Mouse (Mus musculus): Measurements from ENCODE around the gene Cox7a1. TPM values are rescaled to one million over a fixed set of nuclear protein-coding genes. Genes with fewer than 3 reads are reported as not detected.
A peak's percentile ranks its signal among the peaks of the same experiment; 100 is the strongest.

The Cox7a1 gene
- polyA plus RNA-seq, 1 experiment from 2014 or later = 3.0 TPM

DNA sequence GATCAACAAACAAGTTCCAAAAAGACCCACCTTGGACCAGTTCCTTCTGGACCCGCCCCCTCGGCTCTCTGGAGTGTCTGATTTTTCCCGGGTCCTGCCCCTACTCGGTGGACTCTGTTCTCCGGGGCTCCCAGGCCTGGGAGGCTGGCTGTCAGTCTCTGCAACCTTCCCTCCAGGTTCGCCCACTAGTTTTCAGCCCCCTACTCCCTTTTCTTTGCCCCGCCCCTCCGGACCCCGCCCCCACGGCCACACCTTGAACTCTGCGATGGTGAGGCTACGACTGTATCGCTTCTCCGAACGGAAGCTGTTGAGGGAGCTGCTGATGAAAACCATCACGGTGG lies 47.4 kb downstream of the Cox7a1 start:
- H3K36me3 ChIP-seq = peaks cover 59% of the 10 kb centered on the region

DNA sequence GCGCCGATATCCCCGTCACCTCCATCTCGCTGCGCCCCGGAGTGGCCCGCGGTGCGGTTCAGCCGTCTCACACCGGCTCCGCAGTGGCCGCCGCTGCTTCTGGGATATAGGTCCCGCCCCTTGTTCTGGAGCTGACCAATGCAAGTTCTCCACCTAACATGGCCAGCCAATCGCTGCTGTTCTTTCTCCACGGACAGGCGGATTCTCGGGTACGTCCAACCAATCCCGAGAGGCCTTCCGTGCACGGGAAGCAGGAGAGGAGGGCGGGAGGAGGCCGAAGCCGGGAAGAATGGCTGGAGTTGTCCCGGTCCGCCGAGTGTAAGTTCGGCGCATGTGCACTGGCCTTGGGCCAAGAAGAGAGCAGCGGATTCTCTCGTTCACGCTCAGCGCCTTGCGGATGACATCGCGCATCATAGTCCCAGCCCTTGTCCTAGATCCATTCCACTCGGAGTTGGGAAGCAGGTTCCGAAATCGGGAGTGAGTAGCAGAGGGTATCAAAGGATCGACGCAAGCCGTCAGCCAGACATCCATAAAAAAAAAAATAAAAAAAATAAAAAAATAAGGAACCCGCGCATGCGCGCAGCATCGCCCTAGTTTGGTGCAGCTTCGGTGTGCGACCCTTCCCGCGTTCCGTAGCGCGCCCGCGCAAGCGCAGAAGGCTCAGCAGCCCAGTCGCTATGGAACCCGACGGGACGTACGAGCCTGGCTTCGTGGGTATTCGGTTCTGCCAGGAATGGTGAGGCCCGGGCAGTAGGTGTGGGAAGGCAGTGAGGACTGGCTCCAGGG lies 47.9 kb downstream of the Cox7a1 start, which contains the start of the genes Polr2i and Tbcb:
TSS of gene Polr2i (plus strand) at position 280 of the 786 bp plus-strand sequence.
TSS of gene Tbcb (minus strand) at position 604 of the 786 bp plus-strand sequence.
- peaks cover 54% of the 10 kb centered on the region for H3K36me3 ChIP-seq
- under 1% methylated on average over 67 of the region's 67 CpGs for WGBS
- peak; percentile 95 for ATAC-seq
- H3K4me2 ChIP-seq (replicated peaks) = peak within 1 kb of the TSS; percentile 77
- H3K4me1 ChIP-seq (replicated peaks) = peaks cover 27% of the 10 kb centered on the region
- H3K9ac ChIP-seq (replicated peaks) = peak within 1 kb of the TSS; percentile 78
- H3K27ac ChIP-seq = peak within 1 kb of the TSS; percentile 96
- no peaks in the 10 kb centered on the region for H3K9me3 ChIP-seq
- no peaks in the 10 kb centered on the region for H3K27me3 ChIP-seq
- H3K4me3 ChIP-seq (replicated peaks) = peak within 1 kb of the TSS; percentile 70

More for the DNA sequence above, 47.4 kb downstream of the Cox7a1 start:
- no peaks in the 10 kb centered on the region for H3K9me3 ChIP-seq
- ATAC-seq = peak; percentile 49
- H3K4me2 ChIP-seq (replicated peaks) = peak overlapping the region; percentile 77
- H3K4me3 ChIP-seq (replicated peaks) = peak overlapping the region; percentile 70
- peaks cover 27% of the 10 kb centered on the region for H3K4me1 ChIP-seq (replicated peaks)
- peak overlapping the region; percentile 73 for H3K9ac ChIP-seq (replicated peaks)
- peak overlapping the region; percentile 96 for H3K27ac ChIP-seq
- 0% methylated on average over 16 of the region's 16 CpGs for WGBS
- H3K27me3 ChIP-seq = no peaks in the 10 kb centered on the region

DNA sequence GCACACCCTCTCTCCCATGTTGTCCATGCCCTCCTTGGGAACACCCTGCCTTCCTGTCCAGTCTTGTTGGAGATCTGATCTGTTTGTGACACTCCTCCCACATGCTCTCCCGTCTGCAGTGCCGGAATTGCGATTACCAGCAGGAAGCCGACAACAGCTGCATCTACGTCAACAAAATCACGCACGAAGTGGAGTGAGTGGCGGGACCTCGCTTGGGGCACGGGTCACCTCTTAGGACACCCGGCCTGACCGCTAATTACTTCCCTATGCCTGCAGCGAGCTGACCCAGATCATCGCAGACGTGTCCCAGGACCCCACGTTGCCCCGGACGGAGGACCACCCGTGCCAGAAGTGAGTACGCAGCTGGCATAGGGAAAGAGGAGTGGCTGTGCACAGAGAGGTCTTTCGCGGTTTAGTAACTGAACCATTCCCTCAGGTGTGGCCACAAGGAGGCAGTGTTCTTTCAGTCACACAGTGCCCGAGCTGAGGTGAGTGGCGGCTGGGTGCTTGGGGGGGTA lies 48.7 kb downstream of the Cox7a1 start:
- Histone ChIP-seq H3K9ac (replicated peaks) (peak overlapping the region; percentile 78), H3K4me2 (replicated peaks) (peak overlapping the region; percentile 77), H3K27ac (peak overlapping the region; percentile 96), H3K9me3 (no peaks in the 10 kb centered on the region), H3K4me1 (replicated peaks) (peaks cover 27% of the 10 kb centered on the region), H3K27me3 (no peaks in the 10 kb centered on the region), H3K36me3 (peaks cover 46% of the 10 kb centered on the region), H3K4me3 (replicated peaks) (peak overlapping the region; percentile 70)
- peak; percentile 38 for ATAC-seq
- 6% methylated on average over 24 of the region's 24 CpGs for WGBS

DNA sequence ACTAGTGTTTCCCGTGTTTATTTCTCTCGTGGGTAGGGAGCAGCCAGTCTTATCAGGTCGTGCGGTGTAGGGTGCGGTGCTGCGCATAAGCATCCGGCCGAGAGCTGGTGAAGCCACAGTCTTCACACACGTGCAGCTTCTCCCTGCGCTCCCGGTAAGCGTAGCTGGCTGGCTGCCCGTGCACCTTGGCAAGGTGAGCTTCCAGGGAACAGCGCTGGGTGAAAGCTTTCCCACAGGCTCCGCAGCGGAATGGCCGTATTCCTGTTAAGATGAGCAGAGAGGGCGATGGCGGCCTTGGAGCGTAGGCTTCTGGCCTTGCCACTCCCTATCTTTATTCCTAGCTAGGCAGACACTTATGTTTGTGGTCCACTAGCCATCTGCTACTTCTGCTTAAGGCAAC lies 49.4 kb downstream of the Cox7a1 start:
- H3K27ac ChIP-seq = no peak overlapping the region
- H3K4me2 ChIP-seq (replicated peaks) = peak overlapping the region; percentile 77
- H3K36me3 ChIP-seq = peaks cover 40% of the 10 kb centered on the region
- WGBS = 89% methylated on average over 20 of the region's 20 CpGs
- no peaks in the 10 kb centered on the region for H3K27me3 ChIP-seq
- ATAC-seq = no peak
- peaks cover 27% of the 10 kb centered on the region for H3K4me1 ChIP-seq (replicated peaks)
- H3K4me3 ChIP-seq (replicated peaks) = peak overlapping the region; percentile 70
- no peaks in the 10 kb centered on the region for H3K9me3 ChIP-seq
- 0 out of 2 replicates have a peak overlapping the region, but pooled peaks have one; percentile 19 for H3K9ac ChIP-seq (replicated peaks)

DNA sequence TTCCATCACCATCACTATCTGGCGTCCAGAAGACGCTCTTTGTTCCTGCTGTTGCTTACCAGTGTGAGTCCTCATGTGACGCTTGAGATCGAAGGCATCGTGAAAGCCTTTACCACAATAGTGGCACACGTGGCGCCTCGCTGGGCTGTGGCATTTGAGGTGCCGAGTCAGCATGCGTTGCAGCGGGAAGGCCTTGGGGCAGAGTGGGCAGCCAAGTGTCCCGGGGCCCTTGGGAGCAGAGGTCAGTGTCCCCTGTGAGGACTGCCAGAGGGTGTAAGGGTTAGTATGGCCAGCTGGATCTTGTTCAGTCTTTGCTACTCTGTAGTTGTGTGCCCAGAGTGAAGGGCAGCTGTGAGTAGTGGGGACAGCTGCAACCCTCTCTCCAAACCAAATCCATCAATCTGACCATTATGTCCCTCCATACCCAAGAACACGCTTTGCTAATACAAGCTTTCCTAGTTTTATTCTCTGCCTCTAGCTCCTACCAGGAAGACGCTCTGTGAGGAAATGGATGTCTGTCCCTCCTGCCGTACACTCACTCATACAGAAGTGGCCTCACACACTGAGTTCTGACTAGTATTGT lies 50.4 kb downstream of the Cox7a1 start:
- peaks cover 27% of the 10 kb centered on the region for H3K4me1 ChIP-seq (replicated peaks)
- H3K9me3 ChIP-seq = no peaks in the 10 kb centered on the region
- H3K4me2 ChIP-seq (replicated peaks) = no peak overlapping the region
- H3K9ac ChIP-seq (replicated peaks) = no peak overlapping the region
- H3K4me3 ChIP-seq (replicated peaks) = no peak overlapping the region
- no peaks in the 10 kb centered on the region for H3K27me3 ChIP-seq
- no peak overlapping the region for H3K27ac ChIP-seq
- no peak for ATAC-seq
- 94% methylated on average over 15 of the region's 15 CpGs for WGBS
- peaks cover 34% of the 10 kb centered on the region for H3K36me3 ChIP-seq

DNA sequence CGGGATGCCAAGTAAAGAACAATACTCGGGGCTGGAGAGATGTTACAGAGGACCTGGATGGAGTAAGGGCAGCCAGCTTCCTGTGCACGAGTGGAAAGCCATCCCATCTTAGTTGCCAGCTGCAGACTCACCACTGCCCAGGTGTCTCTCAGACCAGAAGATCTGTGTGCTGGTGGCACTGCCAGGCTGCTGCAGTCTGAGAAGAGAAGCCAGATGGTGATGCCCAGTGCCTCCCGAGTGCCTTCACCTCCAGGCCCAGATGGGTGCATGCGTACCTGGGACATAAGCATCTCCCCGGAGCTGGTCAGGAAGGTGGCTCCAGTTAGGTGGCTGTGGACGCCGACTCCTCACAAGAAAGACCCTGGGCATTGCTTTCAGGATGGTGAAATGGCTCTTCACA lies 51.1 kb downstream of the Cox7a1 start:
- H3K9ac ChIP-seq (replicated peaks) = no peak overlapping the region
- peaks cover 33% of the 10 kb centered on the region for H3K36me3 ChIP-seq
- no peak overlapping the region for H3K27ac ChIP-seq
- peaks cover 23% of the 10 kb centered on the region for H3K4me1 ChIP-seq (replicated peaks)
- 89% methylated on average over 8 of the region's 8 CpGs for WGBS
- no peak overlapping the region for H3K4me2 ChIP-seq (replicated peaks)
- no peaks in the 10 kb centered on the region for H3K27me3 ChIP-seq
- no peaks in the 10 kb centered on the region for H3K9me3 ChIP-seq
- H3K4me3 ChIP-seq (replicated peaks) = no peak overlapping the region
- no peak for ATAC-seq

DNA sequence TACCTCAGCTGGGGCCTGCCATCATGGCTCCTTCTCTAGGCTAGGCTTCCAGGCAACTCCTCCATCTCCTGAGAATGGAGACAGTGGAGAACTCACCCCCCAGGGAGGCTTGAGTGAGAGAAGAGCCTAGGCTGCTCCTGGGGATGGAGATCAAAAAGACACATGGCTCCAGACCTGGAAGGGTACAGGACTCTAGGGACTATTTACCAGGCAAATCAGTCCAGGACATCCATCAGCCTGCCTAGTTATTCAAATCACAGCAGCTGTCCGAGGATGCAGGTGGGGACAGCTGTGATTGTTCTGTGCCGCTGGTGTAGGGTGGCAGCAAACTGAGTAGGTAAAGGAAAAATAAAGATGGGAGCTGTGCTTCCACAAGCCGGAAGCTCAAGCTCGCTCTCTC lies 51.7 kb downstream of the Cox7a1 start, which contains the start of gene Ovol3:
TSS of gene Ovol3 (minus strand) at position 101 of the 400 bp plus-strand sequence.
- peaks cover 37% of the 10 kb centered on the region for H3K36me3 ChIP-seq
- ATAC-seq = no peak
- no peak within 1 kb of the TSS for H3K27ac ChIP-seq
- H3K27me3 ChIP-seq = no peaks in the 10 kb centered on the region
- no peak within 1 kb of the TSS for H3K4me3 ChIP-seq (replicated peaks)
- no peaks in the 10 kb centered on the region for H3K9me3 ChIP-seq
- H3K4me1 ChIP-seq (replicated peaks) = peaks cover 20% of the 10 kb centered on the region
- 86% methylated on average over 4 of the region's 4 CpGs for WGBS
- peak within 1 kb of the TSS; percentile 41; the same call in 1 of the 2 replicates for H3K9ac ChIP-seq (replicated peaks)
- no peak within 1 kb of the TSS for H3K4me2 ChIP-seq (replicated peaks)

Other genes with a start within 250 kb of the Cox7a1 start
- 19.9 and 20.5 TPM in 2 replicates for gene Zfp74, start 230.1 kb upstream of the Cox7a1 start, polyA plus RNA-seq (2015; fragmentation: Nextera tagmentation; extraction: Ambion mirVana)
- 6.8 and 7.7 TPM in 2 replicates for gene Zfp568, start 200.2 kb upstream of the Cox7a1 start, polyA plus RNA-seq (2015; fragmentation: Nextera tagmentation; extraction: Ambion mirVana)
- 10.4 and 12.5 TPM in 2 replicates for gene Zfp14, start 132.8 kb upstream of the Cox7a1 start, polyA plus RNA-seq (2015; fragmentation: Nextera tagmentation; extraction: Ambion mirVana)
- gene Zfp82, start 111.2 kb upstream of the Cox7a1 start, polyA plus RNA-seq (2015; fragmentation: Nextera tagmentation; extraction: Ambion mirVana) = 11.7 and 13.8 TPM in 2 replicates
- gene Gm26920, start 93.7 kb upstream of the Cox7a1 start, polyA plus RNA-seq (2015; fragmentation: Nextera tagmentation; extraction: Ambion mirVana) = 1.1 and 4.4 TPM in 2 replicates
- 19.3 and 20.4 TPM in 2 replicates for gene Zfp566, start 93.6 kb upstream of the Cox7a1 start, polyA plus RNA-seq (2015; fragmentation: Nextera tagmentation; extraction: Ambion mirVana)
- gene Zfp260, start 89.4 kb upstream of the Cox7a1 start, polyA plus RNA-seq (2015; fragmentation: Nextera tagmentation; extraction: Ambion mirVana) = 112 and 115 TPM in 2 replicates
- 16.1 and 19.4 TPM in 2 replicates for gene Zfp382, start 62.2 kb upstream of the Cox7a1 start, polyA plus RNA-seq (2015; fragmentation: Nextera tagmentation; extraction: Ambion mirVana)
- gene Zfp146, start 14.4 kb upstream of the Cox7a1 start, polyA plus RNA-seq (2015; fragmentation: Nextera tagmentation; extraction: Ambion mirVana) = 18.9 and 22.8 TPM in 2 replicates
- 57.2 and 64.1 TPM in 2 replicates for gene Capns1, start 14.7 kb downstream of the Cox7a1 start, polyA plus RNA-seq (2015; fragmentation: Nextera tagmentation; extraction: Ambion mirVana)
- gene Polr2i, start 47.8 kb downstream of the Cox7a1 start, polyA plus RNA-seq (2015; fragmentation: Nextera tagmentation; extraction: Ambion mirVana) = 181 and 186 TPM in 2 replicates
- 359 and 362 TPM in 2 replicates for gene Tbcb, start 48.1 kb downstream of the Cox7a1 start, polyA plus RNA-seq (2015; fragmentation: Nextera tagmentation; extraction: Ambion mirVana)
- gene Ovol3, start 51.6 kb downstream of the Cox7a1 start, polyA plus RNA-seq (2015; fragmentation: Nextera tagmentation; extraction: Ambion mirVana) = not detected in 2 replicates
- 0.68 and 0.79 TPM in 2 replicates for gene Thap8, start 96.0 kb downstream of the Cox7a1 start, polyA plus RNA-seq (2015; fragmentation: Nextera tagmentation; extraction: Ambion mirVana)
- 5.9 and 6.4 TPM in 2 replicates for gene Wdr62, start 96.3 kb downstream of the Cox7a1 start, polyA plus RNA-seq (2015; fragmentation: Nextera tagmentation; extraction: Ambion mirVana)
- 92.0 and 99.2 TPM in 2 replicates for gene Clip3, start 107.6 kb downstream of the Cox7a1 start, polyA plus RNA-seq (2015; fragmentation: Nextera tagmentation; extraction: Ambion mirVana)
- 128 and 132 TPM in 2 replicates for gene Alkbh6, start 124.6 kb downstream of the Cox7a1 start, polyA plus RNA-seq (2015; fragmentation: Nextera tagmentation; extraction: Ambion mirVana)
- gene Syne4, start 130.7 kb downstream of the Cox7a1 start, polyA plus RNA-seq (2015; fragmentation: Nextera tagmentation; extraction: Ambion mirVana) = 10.8 and 11.7 TPM in 2 replicates
- gene E130208F15Rik, start 137.6 kb downstream of the Cox7a1 start, polyA plus RNA-seq (2015; fragmentation: Nextera tagmentation; extraction: Ambion mirVana) = not detected in 2 replicates
- gene Sdhaf1, start 139.8 kb downstream of the Cox7a1 start, polyA plus RNA-seq (2015; fragmentation: Nextera tagmentation; extraction: Ambion mirVana) = 21.2 and 23.6 TPM in 2 replicates
- gene Lrfn3, start 178.6 kb downstream of the Cox7a1 start, polyA plus RNA-seq (2015; fragmentation: Nextera tagmentation; extraction: Ambion mirVana) = 11.4 and 13.0 TPM in 2 replicates
- gene Tyrobp, start 229.6 kb downstream of the Cox7a1 start, polyA plus RNA-seq (2015; fragmentation: Nextera tagmentation; extraction: Ambion mirVana) = 21.0 and 23.8 TPM in 2 replicates
- 0.54 TPM in 1 of 2 replicates, not detected in the other for gene Hcst, start 235.7 kb downstream of the Cox7a1 start, polyA plus RNA-seq (2015; fragmentation: Nextera tagmentation; extraction: Ambion mirVana)
- 1.2 and 1.3 TPM in 2 replicates for gene Nfkbid, start 237.6 kb downstream of the Cox7a1 start, polyA plus RNA-seq (2015; fragmentation: Nextera tagmentation; extraction: Ambion mirVana)